Mouse (Mus musculus) hindbrain, embryonic 13.5 days (tissue): ENCODE results near the gene Cyp2b19. TPM values are rescaled to one million over a fixed set of nuclear protein-coding genes. Genes with fewer than 3 reads are reported as not detected.
"Not testable (repeated sequence)": the region's sequence is repeated elsewhere in the genome, so short reads cannot be mapped to it uniquely, and the experiment has no call there.

Experiments used
- ATAC-seq: fragments of 200-750 bp; cut with Nextera tagmentation; 2 replicates; pipeline ENCODE4 v1.8.0; 2017; ENCODE audit warnings: moderate TSS enrichment; ENCODE audit not compliant: low FRiP score
- H3K27ac ChIP-seq: fragments of 300-500 bp; sonication (generic); 2 replicates; pipeline ENCODE4 v1.5.1; 2015; ENCODE audit warnings: inconsistent platforms, mild to moderate bottlenecking, moderate library complexity
- H3K27me3 ChIP-seq: fragments of 300-500 bp; sonication (generic); 2 replicates; pipeline ENCODE4 v1.6.1; 2015; ENCODE audit warnings: mild to moderate bottlenecking, inconsistent platforms
- H3K36me3 ChIP-seq: fragments of 300-500 bp; sonication (generic); 2 replicates; pipeline ENCODE4 v1.6.1; 2015; ENCODE audit warnings: mild to moderate bottlenecking, inconsistent platforms
- H3K4me1 ChIP-seq: fragments of 300-500 bp; sonication (generic); replicated peaks from 2 replicates; pipeline ENCODE4 v1.6.1; 2015; ENCODE audit warnings: inconsistent platforms
- H3K4me2 ChIP-seq: fragments of 300-500 bp; sonication (generic); 2 replicates; pipeline ENCODE4 v1.6.1; 2015; ENCODE audit warnings: inconsistent platforms, mild to moderate bottlenecking, moderate library complexity
- H3K4me3 ChIP-seq: fragments of 300-500 bp; sonication (generic); 2 replicates; pipeline ENCODE4 v1.5.1; 2015; ENCODE audit warnings: mild to moderate bottlenecking, inconsistent platforms
- H3K9ac ChIP-seq: fragments of 300-500 bp; sonication (generic); 2 replicates; pipeline ENCODE4 v1.6.1; 2015; ENCODE audit warnings: mild to moderate bottlenecking, inconsistent platforms
- H3K9me3 ChIP-seq: fragments of 300-500 bp; sonication (generic); 2 replicates; pipeline ENCODE4 v1.6.1; 2016; ENCODE audit warnings: inconsistent platforms
- WGBS: fragments of 180-500 bp; shearing (Covaris S2); methylation state at CpG from one replicate; pipeline ENCODE4 v1.1.7; 2015; 5-methylcytosine and 5-hydroxymethylcytosine counted together
- polyA plus RNA-seq: library from polyadenylated mRNA; unstranded; fragments of >200 nt; fragmentation: Nextera tagmentation; extraction: Ambion mirVana; gene quantifications from 2 replicates; pipeline ENCODE4 v1.2.1, GENCODE M21; 2015

The Cyp2b19 gene
- polyA plus RNA-seq, 1 experiment from 2014 or later = 0.40 TPM

GRCm38 (mm10) chr7:26780510-26780909 is 23.6 kb downstream of the Cyp2b19 start:
- no peak overlapping the region for H3K9ac ChIP-seq
- H3K36me3 ChIP-seq = no peaks in the 10 kb centered on the region
- WGBS = 3% methylated on average over 11 of the region's 11 CpGs
- no peak overlapping the region for H3K27ac ChIP-seq
- no peaks in the 10 kb centered on the region for H3K27me3 ChIP-seq
- no peaks in the 10 kb centered on the region for H3K4me1 ChIP-seq
- H3K4me3 ChIP-seq = no peak overlapping the region
- H3K4me2 ChIP-seq = peak overlapping the region; percentile 38
- no peaks in the 10 kb centered on the region for H3K9me3 ChIP-seq
- peak; percentile 92 for ATAC-seq

GRCm38 (mm10) chr7:26780998-26781766 is 24.2 kb downstream of the Cyp2b19 start:
- H3K36me3 ChIP-seq = no peaks in the 10 kb centered on the region
- no peak overlapping the region for H3K27ac ChIP-seq
- no peaks in the 10 kb centered on the region for H3K9me3 ChIP-seq
- ATAC-seq = peak; percentile 64; the same call in 1 of the 2 replicates
- H3K4me2 ChIP-seq = peak overlapping the region; percentile 38
- no peaks in the 10 kb centered on the region for H3K4me1 ChIP-seq
- 19% methylated on average over 8 of the region's 8 CpGs for WGBS
- no peak overlapping the region for H3K4me3 ChIP-seq
- H3K9ac ChIP-seq = no peak overlapping the region
- no peaks in the 10 kb centered on the region for H3K27me3 ChIP-seq

GRCm38 (mm10) chr7:26781767-26782131 is 24.8 kb downstream of the Cyp2b19 start:
- Histone ChIP-seq H3K36me3 (no peaks in the 10 kb centered on the region), H3K27me3 (no peaks in the 10 kb centered on the region), H3K27ac (no peak overlapping the region), H3K4me2 (no peak overlapping the region), H3K4me3 (no peak overlapping the region), H3K9me3 (no peaks in the 10 kb centered on the region), H3K4me1 (no peaks in the 10 kb centered on the region), H3K9ac (no peak overlapping the region)
- no peak for ATAC-seq
- WGBS = 37% methylated on average over 8 of the region's 8 CpGs

- Histone ChIP-seq H3K4me1 (no peaks in the 10 kb centered on the region), H3K4me3 (no peak overlapping the region), H3K4me2 (no peak overlapping the region), H3K27me3 (no peaks in the 10 kb centered on the region), H3K9me3 (no peaks in the 10 kb centered on the region), H3K36me3 (no peaks in the 10 kb centered on the region), H3K27ac (no peak overlapping the region), H3K9ac (no peak overlapping the region)
- WGBS = 84% methylated on average over 5 of the region's 5 CpGs
- ATAC-seq = no peak
These were observed 26.2 kb downstream of the Cyp2b19 start for GRCm38 (mm10) chr7:26783163-26783562.

GRCm38 (mm10) chr7:26786013-26786412 is 29.1 kb downstream of the Cyp2b19 start:
- not testable (repeated sequence) for H3K27ac ChIP-seq, H3K4me1 ChIP-seq, H3K4me2 ChIP-seq, H3K9me3 ChIP-seq, H3K36me3 ChIP-seq, ATAC-seq, H3K9ac ChIP-seq, H3K27me3 ChIP-seq, H3K4me3 ChIP-seq
- WGBS = 51% methylated on average over 1 of the region's 1 CpGs

GRCm38 (mm10) chr7:26789984-26790383 is 33.0 kb downstream of the Cyp2b19 start:
- WGBS = 86% methylated on average over 6 of the region's 6 CpGs
- no peak for ATAC-seq
- H3K9me3 ChIP-seq = no peaks in the 10 kb centered on the region

GRCm38 (mm10) chr7:26800104-26800503 is 43.2 kb downstream of the Cyp2b19 start:
- Histone ChIP-seq H3K27me3 (no peaks in the 10 kb centered on the region), H3K9me3 (0 out of 2 replicates have a peak, but pooled peaks cover 4% of the 10 kb centered on the region), H3K27ac (no peak overlapping the region), H3K9ac (no peak overlapping the region), H3K4me3 (no peak overlapping the region), H3K4me1 (no peaks in the 10 kb centered on the region), H3K4me2 (no peak overlapping the region), H3K36me3 (no peaks in the 10 kb centered on the region)
- ATAC-seq = no peak

More at GRCm38 (mm10) chr7:26789984-26790383, 33.0 kb downstream of the Cyp2b19 start:
- Histone ChIP-seq H3K27ac (no peak overlapping the region), H3K4me1 (no peaks in the 10 kb centered on the region), H3K9ac (no peak overlapping the region), H3K36me3 (no peaks in the 10 kb centered on the region), H3K27me3 (no peaks in the 10 kb centered on the region), H3K4me2 (no peak overlapping the region), H3K4me3 (no peak overlapping the region)

GRCm38 (mm10) chr7:26800996-26801395 is 44.1 kb downstream of the Cyp2b19 start:
- WGBS = 74% methylated on average over 1 of the region's 1 CpGs
- no peak overlapping the region for H3K4me2 ChIP-seq
- no peak overlapping the region for H3K27ac ChIP-seq
- H3K9me3 ChIP-seq = no peaks in the 10 kb centered on the region
- ATAC-seq = no peak
- no peaks in the 10 kb centered on the region for H3K36me3 ChIP-seq
- H3K27me3 ChIP-seq = no peaks in the 10 kb centered on the region
- H3K9ac ChIP-seq = no peak overlapping the region
- no peak overlapping the region for H3K4me3 ChIP-seq
- H3K4me1 ChIP-seq = no peaks in the 10 kb centered on the region

- Histone ChIP-seq H3K27me3 (no peaks in the 10 kb centered on the region), H3K4me3 (no peak within 1 kb of the TSS), H3K4me1 (no peaks in the 10 kb centered on the region), H3K4me2 (no peak within 1 kb of the TSS), H3K27ac (no peak within 1 kb of the TSS), H3K9ac (no peak within 1 kb of the TSS), H3K9me3 (no peaks in the 10 kb centered on the region), H3K36me3 (no peaks in the 10 kb centered on the region)
- 92% methylated on average over 2 of the region's 2 CpGs for WGBS
- no peak for ATAC-seq
These were observed 51.6 kb downstream of the Cyp2b19 start, which contains the start of gene Cyp2g1 for GRCm38 (mm10) chr7:26808592-26808991. Gene Cyp2g1, plus strand, starts transcription at chr7:26808892.

Other genes with a start within 250 kb of the Cyp2b19 start
- not detected in 2 replicates for gene Nlrp9a, start 222.1 kb upstream of the Cyp2b19 start, polyA plus RNA-seq
- not detected in 2 replicates for gene Vmn1r185, start 138.7 kb upstream of the Cyp2b19 start, polyA plus RNA-seq
- not detected in 2 replicates for gene Cyp2b23, start 70.7 kb upstream of the Cyp2b19 start, polyA plus RNA-seq
- not detected in 2 replicates for gene Cyp2g1, start 51.8 kb downstream of the Cyp2b19 start, polyA plus RNA-seq
- gene Cyp2a5, start 78.2 kb downstream of the Cyp2b19 start, polyA plus RNA-seq = 0.43 and 0.70 TPM in 2 replicates
- gene Cyp2a22, start 182.2 kb downstream of the Cyp2b19 start, polyA plus RNA-seq = not detected in 2 replicates